Mouse (Mus musculus) kidney, postnatal 25 days (tissue): Measurements from ENCODE around the gene Dgkg.

Experiments
- DNase-seq, 2 experiments: peaks; one replicate each; pipeline ENCODE4 v3.0.0; 2021; ENCODE audit warnings: mixed read lengths in 2 of 2

The Dgkg gene

GRCm38 (mm10) chr16:22656533-22657444 is at the start of gene Dgkg:
Dgkg (minus strand) TSS chr16:22657221.
- DNase-seq: peak; percentile 16 to 47

GRCm38 (mm10) chr16:22704946-22705345 is 47.9 kb upstream of the Dgkg start:
- no peak for DNase-seq

GRCm38 (mm10) chr16:22704136-22704535 is 47.1 kb upstream of the Dgkg start:
- DNase-seq: no peak

GRCm38 (mm10) chr16:22698846-22699760 is 42.1 kb upstream of the Dgkg start:
- DNase-seq: peak; percentile 78 to 92

- peak in 1 of 2 experiments; percentile 40 for DNase-seq
Measured at GRCm38 (mm10) chr16:22698101-22698500, 41.1 kb upstream of the Dgkg start.

GRCm38 (mm10) chr16:22689622-22690021 is 32.6 kb upstream of the Dgkg start:
- DNase-seq: no peak

GRCm38 (mm10) chr16:22687711-22688230 is 30.8 kb upstream of the Dgkg start:
- DNase-seq: no peak

- no peak for DNase-seq
Measured at GRCm38 (mm10) chr16:22683605-22684004, 26.6 kb upstream of the Dgkg start.

- DNase-seq: no peak
Measured at GRCm38 (mm10) chr16:22682727-22683126, 25.7 kb upstream of the Dgkg start.

- no peak for DNase-seq
Measured at GRCm38 (mm10) chr16:22679641-22680040, 22.6 kb upstream of the Dgkg start.

GRCm38 (mm10) chr16:22674636-22675035 is 17.6 kb upstream of the Dgkg start:
- no peak for DNase-seq

- DNase-seq: no peak
Measured at GRCm38 (mm10) chr16:22674164-22674563, 17.1 kb upstream of the Dgkg start.

GRCm38 (mm10) chr16:22664033-22664432 is 7.0 kb upstream of the Dgkg start:
- DNase-seq: no peak

GRCm38 (mm10) chr16:22663136-22663535 is 6.1 kb upstream of the Dgkg start:
- peak; percentile 71 to 86 for DNase-seq

- no peak for DNase-seq
Measured at GRCm38 (mm10) chr16:22661076-22661475, 4.1 kb upstream of the Dgkg start.

- no peak for DNase-seq
Measured at GRCm38 (mm10) chr16:22657874-22658789, 1.1 kb upstream of the Dgkg start.

- DNase-seq: no peak
Measured at GRCm38 (mm10) chr16:22655812-22656211, 1.2 kb downstream of the Dgkg start.

- DNase-seq: no peak
Measured at GRCm38 (mm10) chr16:22655223-22655622, 1.8 kb downstream of the Dgkg start.

- DNase-seq: no peak
Measured at GRCm38 (mm10) chr16:22654477-22654835, 2.6 kb downstream of the Dgkg start.

- no peak for DNase-seq
Measured at GRCm38 (mm10) chr16:22653817-22654476, 3.1 kb downstream of the Dgkg start.

GRCm38 (mm10) chr16:22651244-22651643 is 5.8 kb downstream of the Dgkg start:
- no peak for DNase-seq

GRCm38 (mm10) chr16:22645256-22645655 is 11.8 kb downstream of the Dgkg start:
- no peak for DNase-seq
